Mouse (Mus musculus): ENCODE results near the gene Gtf3c6. TPM values are rescaled to one million over a fixed set of nuclear protein-coding genes. Genes with fewer than 3 reads are reported as not detected.
A peak's percentile ranks its signal among the peaks of the same experiment; 100 is the strongest.

Gene Gtf3c6
- total RNA-seq, 2 experiments from 2014 or later, result 28.2 to 30.1 TPM

- no peak for DNase-seq
These were observed 1.1 kb upstream of the Gtf3c6 start for GRCm38 (mm10) chr10:40258976-40259375.

GRCm38 (mm10) chr10:40258401-40258966 lies 576 bp upstream of the Gtf3c6 start:
- DNase-seq, result peak; percentile 52

GRCm38 (mm10) chr10:40256716-40257115 lies 1.2 kb downstream of the Gtf3c6 start:
- DNase-seq, result peak; percentile 23

GRCm38 (mm10) chr10:40250969-40251368 lies 6.9 kb downstream of the Gtf3c6 start:
- no peak for DNase-seq

- DNase-seq, result no peak
These were observed 8.3 kb downstream of the Gtf3c6 start for GRCm38 (mm10) chr10:40249625-40250024.

- no peak for DNase-seq
These were observed 10.7 kb downstream of the Gtf3c6 start for GRCm38 (mm10) chr10:40247166-40247716.

- DNase-seq, result peak; percentile 77
These were observed 11.3 kb downstream of the Gtf3c6 start, which contains the start of gene Rpf2 for GRCm38 (mm10) chr10:40246374-40247165. Gene Rpf2, minus strand, starts transcription at chr10:40247036.

- no peak for DNase-seq
These were observed 20.1 kb downstream of the Gtf3c6 start for GRCm38 (mm10) chr10:40237826-40238225.

- no peak for DNase-seq
These were observed 24.7 kb downstream of the Gtf3c6 start for GRCm38 (mm10) chr10:40233241-40233640.

- DNase-seq, result no peak
These were observed 25.5 kb downstream of the Gtf3c6 start for GRCm38 (mm10) chr10:40232442-40232841.

- DNase-seq, result no peak
These were observed 28.2 kb downstream of the Gtf3c6 start for GRCm38 (mm10) chr10:40229725-40230124.

- peak; percentile 25 for DNase-seq
These were observed 30.1 kb downstream of the Gtf3c6 start for GRCm38 (mm10) chr10:40227660-40228303.

GRCm38 (mm10) chr10:40218874-40219273 lies 39.0 kb downstream of the Gtf3c6 start:
- DNase-seq, result no peak

- peak; percentile 83 for DNase-seq
These were observed 45.3 kb downstream of the Gtf3c6 start for GRCm38 (mm10) chr10:40212443-40213169.

Other genes with a start within 250 kb of the Gtf3c6 start
- gene Mfsd4b1, start 232.8 kb downstream of the Gtf3c6 start, total RNA-seq (2021), result under 1 TPM; 0.40 to 0.65 TPM
- gene Slc16a10, start 115.8 kb downstream of the Gtf3c6 start, total RNA-seq (2021), result 10 to 100 TPM; 27.7 to 28.0 TPM
- 10 to 100 TPM; 18.7 to 20.3 TPM for gene Rpf2, start 11.1 kb downstream of the Gtf3c6 start, total RNA-seq (2021)
- 10 to 100 TPM; 16.7 to 21.3 TPM for gene Amd1, start 44.1 kb upstream of the Gtf3c6 start, total RNA-seq (2021)
- 1 to 10 TPM; 7.2 to 8.4 TPM for gene Cdk19, start 81.5 kb upstream of the Gtf3c6 start, total RNA-seq (2021)